ENCODE assay signal across 7 mouse cellular contexts in genomic region chr14:75457221-75457600, GRCm38 (mm10). TPM values are rescaled to one million over a fixed set of nuclear protein-coding genes. Genes with fewer than 3 reads are reported as not detected.
DNase-seq lines count a peak whose midpoint lies in the region; ATAC-seq lines count a peak whose summit lies in the region.

No protein-coding gene starts in this region.

- DNase-seq in layer of hippocampus, postnatal 10 days (ENCODE audit: low spot score in 2 of 2) = peak; percentile 37 to 52
- DNase-seq in layer of hippocampus, postnatal 25 days (ENCODE audit: extremely low spot score in 1 of 2, low spot score in 1 of 2) = no peak
- DNase-seq in urinary bladder, postnatal 10 days (ENCODE audit: low spot score) = no peak
- no peak for DNase-seq in thymus, postnatal 25 days

- peak overlapping the region; percentile 68 for H3K4me2 ChIP-seq in embryonic facial prominence, embryonic 12.5 days (replicated peaks)
- peak overlapping the region; percentile 87 for H3K4me2 ChIP-seq in midbrain, embryonic 12.5 days (replicated peaks)

- no peak overlapping the region for H3K27ac ChIP-seq in embryonic facial prominence, embryonic 12.5 days
- peak overlapping the region; percentile 73 for H3K27ac ChIP-seq in midbrain, embryonic 12.5 days (replicated peaks)

- H3K4me3 ChIP-seq in embryonic facial prominence, embryonic 12.5 days = peak overlapping the region; percentile 35
- peak overlapping the region; percentile 50 for H3K4me3 ChIP-seq in midbrain, embryonic 12.5 days

- H3K36me3 ChIP-seq in embryonic facial prominence, embryonic 12.5 days = no peaks in the 10 kb centered on the region
- no peaks in the 10 kb centered on the region for H3K36me3 ChIP-seq in midbrain, embryonic 12.5 days

- H3K4me1 ChIP-seq in embryonic facial prominence, embryonic 12.5 days = peaks cover 23% of the 10 kb centered on the region
- peaks cover 63% of the 10 kb centered on the region for H3K4me1 ChIP-seq in midbrain, embryonic 12.5 days

- 0 out of 2 replicates have a peak overlapping the region, but pooled peaks have one; percentile 19 for H3K9ac ChIP-seq in embryonic facial prominence, embryonic 12.5 days
- peak overlapping the region; percentile 60 for H3K9ac ChIP-seq in midbrain, embryonic 12.5 days (replicated peaks)

- 28% methylated on average over 8 of the region's 8 CpGs for WGBS in embryonic facial prominence, embryonic 12.5 days
- WGBS in midbrain, embryonic 12.5 days = 18% methylated on average over 8 of the region's 8 CpGs

- peaks cover 12% of the 10 kb centered on the region for H3K27me3 ChIP-seq in embryonic facial prominence, embryonic 12.5 days
- peaks cover 11% of the 10 kb centered on the region; the same call in 1 of the 2 replicates for H3K27me3 ChIP-seq in midbrain, embryonic 12.5 days

- no peaks in the 10 kb centered on the region for H3K9me3 ChIP-seq in embryonic facial prominence, embryonic 12.5 days
- H3K9me3 ChIP-seq in midbrain, embryonic 12.5 days = no peaks in the 10 kb centered on the region

- 0 out of 2 replicates have a peak, but pooled peaks have one; percentile 5 for ATAC-seq in embryonic facial prominence, embryonic 12.5 days (ENCODE audit: insufficient number of reproducible peaks, insufficient read depth, low FRiP score, low TSS enrichment)
- ATAC-seq in granulocyte monocyte progenitor cell, adult 5-6 weeks (replicated peaks; ENCODE audit: poor library complexity, severe bottlenecking) = 0 out of 2 replicates have a peak, but pooled peaks have one; percentile 8
- ATAC-seq in midbrain, embryonic 12.5 days (ENCODE audit: low FRiP score, low read depth) = peak; percentile 48

RNA-seq across cellular contexts. Expression of gene Siah3, which starts 1.4 kb away (rescaled TPM):
- 10 to 100 TPM; 11.4 to 13.6 TPM for total RNA-seq in layer of hippocampus, postnatal 10 days (2021)
- 10 to 100 TPM in 1 of 2 experiments, 1 to 10 TPM in 1; 7.4 to 10.3 TPM for total RNA-seq in layer of hippocampus, postnatal 25 days (2021)
- polyA plus RNA-seq in embryonic facial prominence, embryonic 12.5 days (2016; fragmentation: Nextera tagmentation; extraction: Ambion mirVana) = 0.11 and 0.12 TPM in 2 replicates
- not detected in 2 replicates for total RNA-seq in granulocyte monocyte progenitor cell, adult 5-6 weeks (2014; fragmentation: Nextera tagmentation)
- total RNA-seq in granulocyte monocyte progenitor cell, adult 5-6 weeks (2017) = not detected in 2 replicates
- 1.4 and 1.9 TPM in 2 replicates for polyA plus RNA-seq in midbrain, embryonic 12.5 days (2016; fragmentation: Nextera tagmentation; extraction: Ambion mirVana)

Comparison
In these comparisons a context has a peak if more than half of its experiments do, and no peak if none do; other contexts are left out.
1. DNase-seq: peak in layer of hippocampus, postnatal 10 days (2 of 2); none in layer of hippocampus, postnatal 25 days (0 of 2), urinary bladder, postnatal 10 days (single experiment) and thymus, postnatal 25 days (single experiment).
2. RNA of gene Siah3, which starts 1.4 kb away (total RNA-seq): 11.4 to 13.6 TPM in layer of hippocampus, postnatal 10 days and 7.4 to 10.3 TPM in layer of hippocampus, postnatal 25 days; not detected in granulocyte monocyte progenitor cell, adult 5-6 weeks; every median in the first group is over 4 times any median in the second.
3. Peak in every context shown above with its lines, with median percentiles within 50 percentile points of each other: ATAC-seq.